Mouse (Mus musculus) left cerebral cortex, postnatal 36 days (tissue): ENCODE data around the gene Gsdme. TPM values are rescaled to one million over a fixed set of nuclear protein-coding genes. Genes with fewer than 3 reads are reported as not detected.

Experiments
- DNase-seq, 2 experiments: peaks; one replicate each; pipeline ENCODE4 v3.0.0; 2021 to 2022; ENCODE audit warnings: low spot score in 2 of 2, mixed read lengths in 1 of 2
- intact Hi-C: fragments of 180-260 bp; cut with DNase I; formaldehyde crosslinking; loops from one replicate; pipeline ENCODE4 v1.15.1; 2025
- total RNA-seq, 2 experiments: library from RNA; stranded (reverse); gene quantifications; 2 replicates each; pipeline ENCODE4 v1.2.3; 2021

The Gsdme gene
- total RNA-seq: 10 to 100 TPM; 11.8 to 13.0 TPM

GRCm38 (mm10) chr6:50263670-50264069 lies at the start of gene Gsdme:
Gsdme (minus strand) TSS chr6:50263862.
- no peak for DNase-seq
- intact Hi-C loops: no loop called here

GRCm38 (mm10) chr6:50312647-50313046 lies 49.0 kb upstream of the Gsdme start:
- peak; percentile 77 to 79 for DNase-seq
- intact Hi-C loops: loop anchor here (2.0 kb wide), 2 partner anchors 214 to 224 kb away; no protein-coding TSS in a partner anchor

GRCm38 (mm10) chr6:50309019-50309418 lies 45.4 kb upstream of the Gsdme start:
- no peak for DNase-seq
- intact Hi-C loops: no loop called here

- no peak for DNase-seq
- intact Hi-C loops: no loop called here
Observed at GRCm38 (mm10) chr6:50306625-50307024, 43.0 kb upstream of the Gsdme start.

GRCm38 (mm10) chr6:50304949-50305491 lies 41.4 kb upstream of the Gsdme start:
- intact Hi-C loops: loop anchor here (2.0 kb wide), 1 partner anchor 232 kb away; no protein-coding TSS in a partner anchor
- peak; percentile 74 to 82 for DNase-seq

- intact Hi-C loops: no loop called here
- no peak for DNase-seq
Observed at GRCm38 (mm10) chr6:50301121-50301520, 37.5 kb upstream of the Gsdme start.

- intact Hi-C loops: no loop called here
- DNase-seq: no peak
Observed at GRCm38 (mm10) chr6:50300622-50301021, 37.0 kb upstream of the Gsdme start.

GRCm38 (mm10) chr6:50299071-50299470 lies 35.4 kb upstream of the Gsdme start:
- no peak for DNase-seq
- intact Hi-C loops: loop anchor here (10.0 kb wide), 1 partner anchor 104 kb away; no protein-coding TSS in a partner anchor

- intact Hi-C loops: loop anchor here (10.0 kb wide), 1 partner anchor 103 kb away; no protein-coding TSS in a partner anchor
- no peak for DNase-seq
Observed at GRCm38 (mm10) chr6:50297671-50298070, 34.0 kb upstream of the Gsdme start.

GRCm38 (mm10) chr6:50295136-50295535 lies 31.5 kb upstream of the Gsdme start:
- intact Hi-C loops: loop anchor here (2.0 to 10.0 kb wide), 2 partner anchors 100 to 184 kb away; partner anchors contain the start of gene Mpp6
- DNase-seq: no peak

- DNase-seq: peak; percentile 41 to 67
- intact Hi-C loops: loop anchor here (2.0 to 10.0 kb wide), 3 partner anchors 99 to 777 kb away; partner anchors contain the start of gene Mpp6
Observed at GRCm38 (mm10) chr6:50294128-50294527, 30.5 kb upstream of the Gsdme start.

- no peak for DNase-seq
- intact Hi-C loops: loop anchor here (5.0 to 10.0 kb wide), 2 partner anchors 97 to 774 kb away; no protein-coding TSS in a partner anchor
Observed at GRCm38 (mm10) chr6:50291650-50292049, 28.0 kb upstream of the Gsdme start.

GRCm38 (mm10) chr6:50286881-50287280 lies 23.2 kb upstream of the Gsdme start:
- intact Hi-C loops: no loop called here
- DNase-seq: no peak

GRCm38 (mm10) chr6:50279642-50280041 lies 16.0 kb upstream of the Gsdme start:
- intact Hi-C loops: no loop called here
- DNase-seq: no peak

- DNase-seq: no peak
- intact Hi-C loops: no loop called here
Observed at GRCm38 (mm10) chr6:50273947-50274346, 10.3 kb upstream of the Gsdme start.

GRCm38 (mm10) chr6:50273416-50273815 lies 9.8 kb upstream of the Gsdme start:
- intact Hi-C loops: no loop called here

GRCm38 (mm10) chr6:50262310-50262709 lies 1.4 kb downstream of the Gsdme start:
- DNase-seq: no peak
- intact Hi-C loops: no loop called here

More at GRCm38 (mm10) chr6:50273416-50273815, 9.8 kb upstream of the Gsdme start:
- no peak for DNase-seq

GRCm38 (mm10) chr6:50261922-50262261 lies 1.8 kb downstream of the Gsdme start:
- intact Hi-C loops: no loop called here
- no peak for DNase-seq

- intact Hi-C loops: no loop called here
- DNase-seq: peak; percentile 79 to 80
Observed at GRCm38 (mm10) chr6:50261201-50261921, 2.3 kb downstream of the Gsdme start.

- DNase-seq: no peak
- intact Hi-C loops: loop anchor here (10.0 kb wide), 1 partner anchor 141 kb away; the partner anchor contains the start of gene Mpp6
Observed at GRCm38 (mm10) chr6:50255356-50255755, 8.3 kb downstream of the Gsdme start.

GRCm38 (mm10) chr6:50254723-50255184 lies 8.9 kb downstream of the Gsdme start:
- DNase-seq: peak; percentile 56 to 66
- intact Hi-C loops: loop anchor here (10.0 kb wide), 1 partner anchor 140 kb away; the partner anchor contains the start of gene Mpp6
